Mouse (Mus musculus) C2C12 (cell line): Measurements from ENCODE around the gene Gm20532. TPM values are rescaled to one million over a fixed set of nuclear protein-coding genes. Genes with fewer than 3 reads are reported as not detected.

Experiments used
- H3K27me3 ChIP-seq: one replicate; pipeline ENCODE4 v1.6.1; 2011; ENCODE audit not compliant: control insufficient read depth, insufficient read depth, insufficient read length
- H3K36me3 ChIP-seq: one replicate; pipeline ENCODE4 v1.6.1; 2011; ENCODE audit not compliant: control insufficient read depth, insufficient read depth
- H3K4me3 ChIP-seq: one replicate; pipeline ENCODE4 v1.5.1; 2011; ENCODE audit warnings: mild to moderate bottlenecking, control low read depth; ENCODE audit not compliant: poor library complexity, insufficient read depth, severe bottlenecking
- H3K79me2 ChIP-seq: one replicate; pipeline ENCODE4 v1.6.1; 2011; ENCODE audit not compliant: control insufficient read depth, insufficient read depth
- H3K79me3 ChIP-seq: one replicate; pipeline ENCODE4 v1.6.1; 2011; ENCODE audit warnings: low read depth, control low read depth
- H3ac ChIP-seq: one replicate; pipeline ENCODE3; 2011; ENCODE audit warnings: low read depth; ENCODE audit not compliant: control insufficient read depth, insufficient read length
- CEBPB ChIP-seq: IDR thresholded peaks from one replicate; pipeline ENCODE4 v1.6.1; 2011; ENCODE audit warnings: low read depth, mild to moderate bottlenecking, control low read depth, moderate library complexity
- CTCF ChIP-seq: IDR thresholded peaks from one replicate; pipeline ENCODE4 v1.5.1; 2011; ENCODE audit not compliant: control insufficient read depth, insufficient read depth, insufficient read length
- FOSL1 ChIP-seq: IDR thresholded peaks from one replicate; pipeline ENCODE4 v1.8.0; 2011; ENCODE audit warnings: mild to moderate bottlenecking, low read length; ENCODE audit not compliant: poor library complexity, insufficient read depth, severe bottlenecking
- MAX ChIP-seq: IDR thresholded peaks from one replicate; pipeline ENCODE4 v1.6.1; 2011; ENCODE audit warnings: mild to moderate bottlenecking, control low read depth
- MYOD1 ChIP-seq: IDR thresholded peaks from one replicate; pipeline ENCODE4 v1.6.1; 2011; ENCODE audit warnings: low read depth; ENCODE audit not compliant: control insufficient read depth, insufficient read length
- MYOG ChIP-seq: IDR thresholded peaks from one replicate; pipeline ENCODE4 v1.6.1; 2011; ENCODE audit not compliant: control insufficient read depth, insufficient read length; ENCODE audit errors: extremely low read depth
- USF1 ChIP-seq: IDR thresholded peaks from one replicate; pipeline ENCODE4 v1.6.1; 2011; ENCODE audit warnings: low read depth, mild to moderate bottlenecking, control low read depth, moderate library complexity
- polyA plus RNA-seq: library from polyadenylated mRNA; unstranded; fragments of >200 nt; fragmentation: generic; extraction: Trizol; gene quantifications from one replicate; pipeline ENCODE4 v1.2.1, GENCODE M21; 2012; ENCODE audit warnings: missing spikeins

The Gm20532 gene
- polyA plus RNA-seq, 1 experiment = not detected

DNA sequence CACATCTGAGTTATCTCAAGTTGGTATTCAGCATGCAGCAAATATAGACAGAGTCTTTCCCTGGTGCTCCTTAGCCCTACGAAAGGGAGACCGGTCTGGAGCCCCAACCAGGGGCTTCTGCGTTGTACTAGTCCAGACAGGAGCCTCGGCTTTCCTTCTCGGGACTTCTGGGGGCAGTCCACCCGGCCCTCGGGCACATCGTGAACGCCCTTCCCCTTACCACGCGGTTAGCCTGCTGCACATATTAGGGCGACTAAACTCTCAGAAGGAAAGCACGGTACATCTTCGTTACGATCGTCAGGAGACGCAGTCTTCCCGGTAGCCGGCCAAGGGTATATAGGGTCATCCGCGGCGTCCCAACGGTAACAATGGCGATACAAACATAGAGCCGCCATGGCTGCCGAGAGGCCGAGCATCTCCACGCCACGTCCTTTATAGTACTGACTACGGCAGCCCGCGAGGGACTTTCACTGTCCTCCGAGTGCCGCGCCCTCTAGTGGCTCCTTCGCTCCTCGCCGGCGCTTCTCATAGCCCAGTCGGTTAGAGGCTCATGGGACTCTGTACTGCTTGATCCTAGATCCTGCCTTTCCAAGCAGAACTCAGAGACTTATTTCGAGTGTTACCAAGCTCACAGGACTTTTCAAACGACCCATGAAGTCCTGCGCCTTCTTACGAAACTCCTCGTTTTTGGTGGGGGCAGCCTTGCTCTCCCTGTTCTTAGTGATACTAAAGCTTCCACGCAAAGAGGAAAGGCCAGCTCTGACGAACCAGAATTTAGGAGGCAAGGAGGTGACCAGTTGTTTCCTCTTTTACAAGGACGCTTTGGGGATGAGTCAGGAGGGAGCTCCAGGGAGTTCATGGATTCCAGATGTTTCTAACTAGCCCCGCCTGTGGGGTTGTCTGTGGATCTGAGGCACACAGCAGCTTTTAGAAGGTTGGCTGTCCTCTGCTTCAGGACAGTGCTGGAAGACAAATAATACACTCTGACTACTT is 53.7 kb downstream of the Gm20532 start:
- Histone ChIP-seq H3K79me2 (peaks cover 44% of the 10 kb centered on the region), H3K4me3 (peak overlapping the region; percentile 100), H3K79me3 (peaks cover 27% of the 10 kb centered on the region), H3K27me3 (no peaks in the 10 kb centered on the region), H3K36me3 (peaks cover 42% of the 10 kb centered on the region), H3ac (peak overlapping the region; percentile 91)
- peak; percentile 94 for TF ChIP-seq CTCF
- no peak for TF ChIP-seq USF1
- peak; percentile 93 for TF ChIP-seq MAX

DNA sequence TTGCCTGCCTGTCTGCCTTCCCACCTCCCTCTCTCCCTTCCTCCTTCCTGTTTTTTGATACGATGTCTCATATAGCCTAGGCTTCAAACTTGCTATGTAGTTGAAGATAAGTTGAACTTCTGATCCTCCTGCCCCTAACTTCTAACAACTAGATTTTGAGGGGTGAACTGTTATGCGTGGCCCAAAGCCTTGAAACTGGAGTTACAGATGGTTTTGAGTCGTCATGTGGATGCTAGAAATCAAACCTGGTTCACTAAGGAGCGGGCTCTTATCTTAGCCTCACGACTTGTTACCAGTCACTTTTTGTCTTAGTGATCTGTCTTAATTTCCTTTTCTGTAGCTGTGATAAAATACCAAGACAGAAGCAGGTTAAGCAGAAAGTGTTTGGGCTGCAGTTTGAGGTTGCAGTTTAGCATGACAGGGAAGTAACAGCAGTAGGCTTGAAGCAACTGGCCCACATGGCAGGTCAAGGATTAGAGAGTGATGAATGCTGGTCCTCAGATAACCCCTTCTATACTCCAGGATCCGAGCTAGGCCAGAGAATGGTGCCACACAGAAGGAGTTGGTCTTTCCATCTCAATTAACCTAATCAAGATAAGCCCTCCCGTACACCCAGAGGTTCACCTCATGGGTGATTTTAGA is 54.7 kb downstream of the Gm20532 start:
- no peak overlapping the region for H3K4me3 ChIP-seq
- H3ac ChIP-seq = no peak overlapping the region
- TF ChIP-seq CEBPB (no peak), MAX (no peak), MYOG (no peak), MYOD1 (no peak), FOSL1 (no peak), USF1 (no peak), CTCF (no peak)
- H3K79me3 ChIP-seq = peaks cover 27% of the 10 kb centered on the region
- H3K36me3 ChIP-seq = peaks cover 32% of the 10 kb centered on the region
- H3K27me3 ChIP-seq = no peaks in the 10 kb centered on the region
- peaks cover 39% of the 10 kb centered on the region for H3K79me2 ChIP-seq

DNA sequence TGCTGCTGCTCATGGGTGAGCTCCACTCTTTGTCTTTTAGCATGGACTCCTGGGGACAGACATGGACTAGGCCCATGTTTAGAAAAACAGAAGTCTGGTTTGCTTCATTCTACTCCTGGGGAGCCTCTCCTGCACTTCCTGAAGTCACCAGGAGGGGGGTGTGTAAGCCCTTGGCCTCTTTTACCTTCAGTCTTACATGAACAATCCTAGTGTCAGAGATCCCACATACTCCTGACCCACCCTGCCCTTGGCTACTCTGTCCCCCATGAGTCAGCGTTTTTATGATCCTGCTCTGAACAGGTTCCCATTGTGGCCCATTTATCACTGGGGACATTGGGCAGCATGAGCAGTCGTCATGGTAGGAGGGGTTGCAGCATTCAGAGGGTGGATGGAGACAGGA is 57.5 kb downstream of the Gm20532 start:
- peaks cover 4% of the 10 kb centered on the region for H3K36me3 ChIP-seq
- no peak for TF ChIP-seq FOSL1
- TF ChIP-seq CEBPB = no peak
- TF ChIP-seq MYOD1 = no peak
- TF ChIP-seq MAX = no peak
- TF ChIP-seq MYOG = no peak
- TF ChIP-seq CTCF = no peak
- H3ac ChIP-seq = no peak overlapping the region
- no peaks in the 10 kb centered on the region for H3K27me3 ChIP-seq
- H3K79me3 ChIP-seq = peaks cover 9% of the 10 kb centered on the region
- peaks cover 11% of the 10 kb centered on the region for H3K79me2 ChIP-seq
- no peak overlapping the region for H3K4me3 ChIP-seq

DNA sequence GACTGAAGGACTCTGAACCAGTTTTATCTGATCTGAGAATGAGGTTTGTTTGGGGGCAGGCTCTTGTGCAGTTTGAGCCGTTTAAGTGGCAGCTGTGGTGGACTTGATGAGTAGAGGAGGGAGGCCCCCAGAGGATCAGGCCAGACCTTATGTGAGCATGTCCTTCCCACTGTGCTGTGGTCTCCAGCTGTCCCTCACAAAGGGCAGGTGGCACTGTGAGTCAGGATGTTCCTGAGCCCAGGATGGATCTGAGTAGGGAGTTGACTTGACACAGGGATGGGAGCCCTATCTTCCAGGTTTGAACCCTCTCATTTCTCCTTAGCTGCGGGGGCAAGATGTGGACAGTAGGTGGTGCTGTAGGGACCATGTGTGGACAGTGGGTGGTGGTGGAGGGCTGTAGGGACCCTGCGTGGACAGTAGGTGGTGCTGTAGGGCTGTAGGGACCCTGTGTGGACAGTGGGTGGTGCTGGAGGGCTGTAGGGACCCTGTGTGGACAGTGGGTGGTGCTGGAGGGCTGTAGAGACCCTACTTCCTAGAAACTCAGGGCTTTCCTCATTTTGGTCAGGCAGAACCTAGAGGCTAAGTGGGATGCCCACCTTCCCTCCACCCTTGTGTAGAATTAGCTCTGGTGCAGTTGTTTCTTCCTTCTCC is 60.3 kb downstream of the Gm20532 start:
- Histone ChIP-seq H3K36me3 (no peaks in the 10 kb centered on the region), H3K27me3 (no peaks in the 10 kb centered on the region), H3K79me2 (no peaks in the 10 kb centered on the region), H3K4me3 (no peak overlapping the region), H3ac (no peak overlapping the region), H3K79me3 (no peaks in the 10 kb centered on the region)
- TF ChIP-seq MYOG = no peak
- TF ChIP-seq CEBPB = no peak
- no peak for TF ChIP-seq MYOD1
- no peak for TF ChIP-seq FOSL1
- TF ChIP-seq CTCF = peak; percentile 100
- TF ChIP-seq MAX = peak; percentile 62
- TF ChIP-seq USF1 = no peak

DNA sequence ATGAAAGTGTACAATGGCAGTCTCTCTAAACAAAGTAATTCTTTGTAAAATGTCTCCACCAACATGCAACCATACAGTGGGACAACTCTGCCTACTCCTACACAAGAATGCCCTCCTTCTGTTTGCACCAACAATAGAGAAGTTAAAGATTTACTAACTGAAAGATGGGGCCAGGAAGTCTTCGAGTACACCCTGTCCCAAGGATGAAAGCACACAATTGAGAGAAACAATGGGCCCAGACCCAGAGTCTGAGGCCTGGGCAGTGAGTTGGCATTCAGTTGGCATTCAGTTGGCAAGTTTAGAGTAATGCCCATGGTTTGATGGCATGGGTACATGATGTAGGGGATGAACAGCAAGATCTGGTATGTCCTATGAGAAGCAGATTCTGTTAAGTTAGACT is 68.2 kb downstream of the Gm20532 start:
- H3K27me3 ChIP-seq = peaks cover 3% of the 10 kb centered on the region
- no peaks in the 10 kb centered on the region for H3K79me3 ChIP-seq
- no peaks in the 10 kb centered on the region for H3K36me3 ChIP-seq
- no peaks in the 10 kb centered on the region for H3K79me2 ChIP-seq
- H3ac ChIP-seq = no peak overlapping the region
- no peak overlapping the region for H3K4me3 ChIP-seq
- TF ChIP-seq MYOG = no peak
- TF ChIP-seq FOSL1 = no peak
- no peak for TF ChIP-seq CEBPB
- no peak for TF ChIP-seq USF1
- no peak for TF ChIP-seq MYOD1
